Mouse (Mus musculus) liver, embryonic 15.5 days (tissue): ENCODE measurements at regions not wholly inside any gene's neighbourhood (a gene's known extent, or its start where the extent isn't known, plus 50 kb on each side); places are given as distances from the start of the nearest gene placed in this dataset.
"Not testable (repeated sequence)": the region's sequence is repeated elsewhere in the genome, so short reads cannot be mapped to it uniquely, and the experiment has no call there.

ENCODE experiments used
- ATAC-seq: fragments of 200-750 bp; cut with Nextera tagmentation; 2 replicates; pipeline ENCODE4 v1.8.0; 2017; ENCODE audit warnings: moderate number of reproducible peaks, mild to moderate bottlenecking, moderate library complexity; ENCODE audit not compliant: insufficient read depth
- H3K27ac ChIP-seq: fragments of 300-500 bp; sonication (generic); replicated peaks from 2 replicates; pipeline ENCODE4 v1.5.1; 2015; ENCODE audit warnings: mild to moderate bottlenecking, inconsistent platforms
- H3K27me3 ChIP-seq: fragments of 300-500 bp; sonication (generic); 2 replicates; pipeline ENCODE4 v1.6.1; 2015; ENCODE audit warnings: mild to moderate bottlenecking, inconsistent platforms
- H3K36me3 ChIP-seq: fragments of 300-500 bp; sonication (generic); replicated peaks from 2 replicates; pipeline ENCODE4 v1.6.1; 2015; ENCODE audit warnings: moderate library complexity, mild to moderate bottlenecking, inconsistent platforms
- H3K4me1 ChIP-seq: fragments of 300-500 bp; sonication (generic); replicated peaks from 2 replicates; pipeline ENCODE4 v1.6.1; 2015; ENCODE audit warnings: inconsistent platforms
- H3K4me2 ChIP-seq: fragments of 300-500 bp; sonication (generic); 2 replicates; pipeline ENCODE4 v1.6.1; 2015; ENCODE audit warnings: moderate library complexity, mild to moderate bottlenecking, inconsistent platforms
- H3K4me3 ChIP-seq: fragments of 300-500 bp; sonication (generic); replicated peaks from 2 replicates; pipeline ENCODE4 v1.5.1; 2015; ENCODE audit warnings: mild to moderate bottlenecking, inconsistent platforms
- H3K9ac ChIP-seq: fragments of 300-500 bp; sonication (generic); 2 replicates; pipeline ENCODE4 v1.6.1; 2015; ENCODE audit warnings: moderate library complexity, mild to moderate bottlenecking, inconsistent platforms
- H3K9me3 ChIP-seq: fragments of 300-500 bp; sonication (generic); replicated peaks from 2 replicates; pipeline ENCODE4 v1.6.1; 2016; ENCODE audit warnings: inconsistent platforms
- WGBS: fragments of 180-500 bp; shearing (Covaris S2); methylation state at CpG from one replicate; pipeline ENCODE4 v1.1.7; 2015; ENCODE audit warnings: mixed read lengths; ENCODE audit not compliant: insufficient replicate concordance; 5-methylcytosine and 5-hydroxymethylcytosine counted together

GRCm38 (mm10) chr11:22461019-22461735 is 50.7 kb upstream of the Tmem17 start:
- ATAC-seq, H3K4me2 ChIP-seq: not testable (repeated sequence)
- WGBS, result 57% methylated on average over 8 of the region's 8 CpGs

More at GRCm38 (mm10) chr11:22461019-22461735, 50.7 kb upstream of the Tmem17 start:
- H3K4me3 ChIP-seq, H3K4me1 ChIP-seq, H3K9me3 ChIP-seq, H3K27ac ChIP-seq, H3K36me3 ChIP-seq, H3K9ac ChIP-seq, H3K27me3 ChIP-seq: not testable (repeated sequence)
